Mouse (Mus musculus) limb, embryonic 14.5 days (tissue): ENCODE measurements around the gene Il1rap. TPM values are rescaled to one million over a fixed set of nuclear protein-coding genes. Genes with fewer than 3 reads are reported as not detected.

Experiments used
- ATAC-seq: fragments of 200-750 bp; cut with Nextera tagmentation; 2 replicates; pipeline ENCODE4 v1.8.0; 2017; ENCODE audit warnings: low read depth, moderate number of reproducible peaks, moderate TSS enrichment; ENCODE audit not compliant: low FRiP score
- DNase-seq: peaks from one replicate; pipeline ENCODE4 v3.0.0-alpha.2; 2015; ENCODE audit warnings: low spot score
- H3K27ac ChIP-seq: fragments of 300-500 bp; sonication (generic); replicated peaks from 2 replicates; pipeline ENCODE4 v1.5.1; 2014; ENCODE audit warnings: low read depth, mild to moderate bottlenecking, low read length, moderate library complexity, mixed read lengths
- H3K27me3 ChIP-seq: fragments of 300-500 bp; sonication (generic); 2 replicates; pipeline ENCODE4 v1.6.1; 2014; ENCODE audit warnings: low read length, mixed read lengths; ENCODE audit not compliant: control insufficient read depth, insufficient read depth
- H3K36me3 ChIP-seq: fragments of 300-500 bp; sonication (generic); 2 replicates; pipeline ENCODE4 v1.6.1; 2014; ENCODE audit warnings: mild to moderate bottlenecking, low read length, moderate library complexity, mixed read lengths; ENCODE audit not compliant: control insufficient read depth, insufficient read depth
- H3K4me1 ChIP-seq: fragments of 300-500 bp; sonication (generic); 2 replicates; pipeline ENCODE4 v1.6.1; 2014; ENCODE audit warnings: antibody characterized with exemption, low read length, mixed read lengths; ENCODE audit not compliant: control insufficient read depth, insufficient read depth
- H3K4me2 ChIP-seq: fragments of 300-500 bp; sonication (generic); replicated peaks from 2 replicates; pipeline ENCODE4 v1.6.1; 2014; ENCODE audit warnings: low read depth, mild to moderate bottlenecking, low read length, moderate library complexity; ENCODE audit not compliant: severe bottlenecking
- H3K4me3 ChIP-seq: fragments of 300-500 bp; sonication (generic); replicated peaks from 2 replicates; pipeline ENCODE4 v1.5.1; 2014; ENCODE audit warnings: low read length
- H3K9ac ChIP-seq: fragments of 300-500 bp; sonication (generic); 2 replicates; pipeline ENCODE4 v1.6.1; 2014; ENCODE audit warnings: mild to moderate bottlenecking, low read depth, low read length, moderate library complexity; ENCODE audit not compliant: severe bottlenecking
- H3K9me3 ChIP-seq: fragments of 300-500 bp; sonication (generic); 2 replicates; pipeline ENCODE4 v1.6.1; 2016; ENCODE audit warnings: low read length; ENCODE audit not compliant: control insufficient read depth
- POLR2A ChIP-seq: fragments of 200-500 bp; IDR thresholded peaks from 2 replicates; pipeline ENCODE4 v1.8.0; 2012; ENCODE audit warnings: inconsistent platforms, mild to moderate bottlenecking, moderate library complexity, borderline replicate concordance; ENCODE audit not compliant: insufficient read depth, insufficient read length; ENCODE audit errors: extremely low read depth
- WGBS: fragments of 180-500 bp; shearing (Covaris S2); extraction: QIAGEN DNeasy Blood & Tissue Kit; methylation state at CpG from one replicate; pipeline ENCODE4 v1.1.7; 2014; 5-methylcytosine and 5-hydroxymethylcytosine counted together
- polyA plus RNA-seq, 2 experiments: library from polyadenylated mRNA; depleted of rRNA in 1 of 2; stranded (reverse) in 1 of 2; unstranded in 1 of 2; fragments of >200 nt; fragmentation: Nextera tagmentation in 1 of 2; extraction: Ambion mirVana in 1 of 2; gene quantifications; 2 replicates each; pipeline versions ENCODE4 v1.2.1 to v1.2.3; 2012 to 2014

Gene Il1rap
- polyA plus RNA-seq, 2 experiments, result 6.9 to 9.5 TPM

DNA sequence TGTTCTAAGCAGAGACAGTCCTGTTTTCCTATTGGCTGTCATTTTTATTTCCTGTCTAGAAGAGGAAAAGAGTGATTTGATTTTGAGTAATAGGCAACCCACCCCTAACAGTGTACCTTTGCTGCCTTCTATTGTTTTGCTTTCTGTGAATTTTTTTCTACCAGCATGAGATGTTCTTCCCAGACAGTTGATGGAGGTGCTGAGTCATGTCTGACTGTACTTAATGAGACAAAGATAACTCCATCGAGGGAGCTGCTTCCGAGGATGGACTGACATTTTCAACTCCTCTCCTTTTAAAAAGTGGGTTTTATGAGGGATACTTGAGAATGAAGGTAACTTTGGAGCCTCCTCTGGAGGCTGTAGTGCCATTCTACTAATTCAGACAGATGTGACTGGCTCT, 64.6 kb downstream of the Il1rap start:
- 71% methylated on average over 2 of the region's 2 CpGs for WGBS
- H3K9me3 ChIP-seq, result no peaks in the 10 kb centered on the region
- no peak for DNase-seq
- H3K27ac ChIP-seq, result no peak overlapping the region
- no peaks in the 10 kb centered on the region for H3K4me1 ChIP-seq
- H3K4me3 ChIP-seq, result no peak overlapping the region
- TF ChIP-seq POLR2A, result no peak
- no peaks in the 10 kb centered on the region for H3K36me3 ChIP-seq
- H3K9ac ChIP-seq, result no peak overlapping the region
- ATAC-seq, result no peak
- H3K4me2 ChIP-seq, result no peak overlapping the region
- H3K27me3 ChIP-seq, result no peaks in the 10 kb centered on the region

DNA sequence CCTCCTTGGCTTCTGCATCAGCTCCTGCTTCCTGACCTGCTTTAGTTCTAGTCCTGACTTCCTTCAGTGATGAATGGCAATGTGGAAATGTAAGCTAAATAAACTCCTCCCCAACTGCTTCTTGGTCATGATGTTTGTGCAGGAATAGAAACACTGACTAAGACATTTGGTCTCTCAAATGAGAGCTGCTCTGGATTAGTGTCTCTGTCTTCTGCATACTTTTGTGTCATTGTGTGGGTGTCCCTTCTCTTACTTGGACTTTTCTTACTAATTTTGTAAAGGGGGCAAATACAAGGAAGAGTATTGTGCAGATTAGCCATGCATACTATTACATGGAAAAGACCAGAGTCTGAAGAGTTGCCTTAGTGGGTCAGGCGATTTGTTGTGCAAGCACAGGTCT, 65.5 kb downstream of the Il1rap start:
- no peak for ATAC-seq
- Histone ChIP-seq H3K36me3 (no peaks in the 10 kb centered on the region), H3K27ac (no peak overlapping the region), H3K4me1 (no peaks in the 10 kb centered on the region), H3K4me2 (no peak overlapping the region), H3K4me3 (no peak overlapping the region), H3K9me3 (no peaks in the 10 kb centered on the region), H3K9ac (no peak overlapping the region), H3K27me3 (no peaks in the 10 kb centered on the region)
- 67% methylated on average over 1 of the region's 1 CpGs for WGBS
- no peak for TF ChIP-seq POLR2A
- no peak for DNase-seq

DNA sequence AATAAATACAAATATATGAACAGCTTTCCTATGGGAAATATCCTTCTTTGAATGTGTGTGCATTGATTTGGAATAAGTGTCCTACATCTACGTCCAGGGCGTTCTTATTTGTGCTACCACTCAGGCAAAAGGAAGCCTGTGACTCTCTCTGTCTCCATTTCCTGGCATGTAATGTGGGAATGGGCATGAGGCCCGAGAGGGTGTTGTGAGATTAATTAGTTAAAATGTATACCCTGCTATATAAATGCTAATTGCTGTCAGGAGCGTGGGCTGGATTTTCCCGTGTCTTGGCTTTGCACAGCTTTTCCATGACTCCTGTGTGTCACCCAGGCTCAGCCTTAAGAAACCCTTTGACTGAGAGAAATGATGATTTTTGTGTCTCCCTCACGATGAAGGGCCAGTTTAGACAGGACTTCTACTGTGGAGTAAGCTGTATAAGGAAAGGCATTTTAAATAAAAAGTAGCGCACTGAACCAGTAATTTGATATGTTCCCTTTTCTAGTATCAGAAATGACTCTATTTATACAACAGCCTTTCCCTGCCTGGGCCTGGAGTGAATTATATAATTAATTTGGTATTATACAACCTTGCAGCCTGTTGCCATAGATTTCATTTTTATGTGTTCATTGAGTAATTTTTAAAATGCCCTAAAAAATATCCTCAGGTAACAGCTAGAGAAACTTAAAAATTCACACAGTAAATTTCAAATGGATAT, 81.4 kb downstream of the Il1rap start:
- 54% methylated on average over 7 of the region's 7 CpGs for WGBS
- DNase-seq, result no peak
- Histone ChIP-seq H3K36me3 (no peaks in the 10 kb centered on the region), H3K9ac (no peak overlapping the region), H3K4me2 (no peak overlapping the region), H3K27ac (no peak overlapping the region), H3K4me1 (no peaks in the 10 kb centered on the region), H3K27me3 (no peaks in the 10 kb centered on the region), H3K4me3 (no peak overlapping the region), H3K9me3 (no peaks in the 10 kb centered on the region)
- no peak for TF ChIP-seq POLR2A
- no peak for ATAC-seq

DNA sequence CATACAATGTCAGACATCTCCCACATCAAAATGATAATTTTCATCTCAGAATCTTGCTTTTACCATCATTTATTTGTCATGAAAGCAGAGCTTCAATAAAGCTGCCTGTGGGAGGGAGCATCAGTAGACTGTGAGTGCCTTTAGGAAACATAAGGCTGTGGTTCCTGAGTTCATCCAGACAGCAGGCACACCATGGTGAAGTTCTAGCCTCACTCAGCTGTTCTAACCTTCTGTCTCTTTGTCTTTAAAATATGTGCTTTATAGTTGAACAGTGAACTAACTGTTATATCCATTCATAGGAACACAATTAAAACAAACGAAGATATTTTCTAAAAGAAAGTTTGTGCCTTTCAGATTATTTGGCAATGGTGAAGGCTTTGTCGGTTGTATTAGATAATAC, 84.9 kb downstream of the Il1rap start:
- H3K36me3 ChIP-seq, result no peaks in the 10 kb centered on the region
- no peaks in the 10 kb centered on the region for H3K4me1 ChIP-seq
- H3K4me2 ChIP-seq, result no peak overlapping the region
- no peak overlapping the region for H3K4me3 ChIP-seq
- no peaks in the 10 kb centered on the region for H3K9me3 ChIP-seq
- no peaks in the 10 kb centered on the region for H3K27me3 ChIP-seq
- no peak for ATAC-seq
- H3K9ac ChIP-seq, result no peak overlapping the region
- TF ChIP-seq POLR2A, result no peak
- no peak overlapping the region for H3K27ac ChIP-seq
- 76% methylated on average over 2 of the region's 2 CpGs for WGBS
- DNase-seq, result no peak

DNA sequence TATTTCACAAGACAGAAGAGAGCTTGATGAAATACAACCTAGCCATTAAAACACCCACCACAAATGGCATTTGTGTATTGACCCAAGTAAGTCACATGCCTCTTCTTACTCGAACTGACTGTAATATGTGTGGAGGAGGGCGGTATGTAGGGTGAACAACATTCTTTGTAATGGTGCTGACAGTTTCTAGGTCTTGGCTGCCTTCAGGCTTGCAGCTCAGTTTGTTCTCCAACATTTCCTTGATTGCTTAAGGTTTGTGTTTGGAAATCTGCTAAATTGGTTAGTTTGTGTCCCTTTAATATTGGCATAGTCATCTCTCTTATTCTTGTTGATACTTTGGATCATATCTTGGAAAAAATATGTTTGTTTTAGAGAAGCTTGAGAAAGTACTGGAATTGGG, 87.6 kb downstream of the Il1rap start:
- H3K9me3 ChIP-seq, result no peaks in the 10 kb centered on the region
- ATAC-seq, result no peak
- DNase-seq, result no peak
- no peak overlapping the region for H3K4me3 ChIP-seq
- no peak overlapping the region for H3K27ac ChIP-seq
- H3K9ac ChIP-seq, result no peak overlapping the region
- no peak overlapping the region for H3K4me2 ChIP-seq
- WGBS, result 71% methylated on average over 2 of the region's 2 CpGs
- no peak for TF ChIP-seq POLR2A
- H3K4me1 ChIP-seq, result no peaks in the 10 kb centered on the region
- H3K27me3 ChIP-seq, result no peaks in the 10 kb centered on the region
- no peaks in the 10 kb centered on the region for H3K36me3 ChIP-seq
